7 mouse cellular contexts compared by ENCODE assay signal in the genomic region with DNA sequence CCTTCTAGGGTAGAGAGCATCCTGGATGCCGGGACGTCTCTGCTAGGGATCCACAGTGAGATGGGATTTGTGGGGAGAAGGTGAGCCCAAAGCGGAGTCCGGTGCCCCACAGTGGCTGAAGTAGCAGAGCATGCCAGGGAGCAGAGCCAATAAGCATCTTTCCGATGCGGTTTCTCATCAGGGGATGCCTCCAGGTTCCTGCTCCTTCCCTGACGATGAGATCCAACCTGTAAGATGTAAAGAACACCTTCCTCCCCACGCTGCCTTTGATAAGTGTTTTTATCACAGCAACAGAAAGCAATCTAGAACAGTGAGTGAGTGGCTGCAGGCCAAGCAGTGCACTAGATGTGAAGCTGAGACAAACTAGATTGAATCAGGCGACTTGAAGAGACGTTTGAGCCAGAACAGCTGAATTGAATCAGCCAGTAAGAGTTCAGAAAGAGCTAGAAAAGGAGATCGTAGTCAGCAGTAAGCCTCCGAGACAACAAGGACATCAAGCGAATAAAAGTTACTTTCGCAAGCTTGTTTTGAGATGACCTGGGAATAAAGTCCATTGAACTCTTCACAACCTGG. TPM values are rescaled to one million over a fixed set of nuclear protein-coding genes. Genes with fewer than 3 reads are reported as not detected.
DNase-seq lines count a peak whose midpoint lies in the region; ATAC-seq lines count a peak whose summit lies in the region.

No protein-coding gene starts in this region.

- ATAC-seq in intestine, embryonic 16.5 days: no peak; the same call in 1 of the 2 replicates
- ATAC-seq in midbrain, embryonic 11.5 days (ENCODE audit: low FRiP score): peak; percentile 7; the same call in 1 of the 2 replicates

- H3K9ac ChIP-seq in intestine, embryonic 16.5 days (ENCODE audit: low read depth, low read length): peak overlapping the region; percentile 93
- H3K9ac ChIP-seq in midbrain, embryonic 11.5 days (ENCODE audit: low read length): peak overlapping the region; percentile 90

- peak; percentile 5 for DNase-seq in thymus, postnatal 0 days (ENCODE audit: low spot score)
- no peak for DNase-seq in thymus, adult 18-20 months
- no peak for DNase-seq in midbrain, embryonic 11.5 days (ENCODE audit: low spot score, missing footprints)
- DNase-seq in frontal cortex, postnatal 25 days (ENCODE audit: low spot score in 2 of 2): no peak
- no peak for DNase-seq in spleen, postnatal 36 days (ENCODE audit: low spot score in 2 of 2)

- peak overlapping the region; percentile 79 for H3K4me2 ChIP-seq in intestine, embryonic 16.5 days (ENCODE audit: low read depth, low read length)
- H3K4me2 ChIP-seq in midbrain, embryonic 11.5 days: peak overlapping the region; percentile 88

- no peaks in the 10 kb centered on the region for H3K9me3 ChIP-seq in erythroblast, embryonic 14.5 days (ENCODE audit: control insufficient read depth, low read length)
- H3K9me3 ChIP-seq in intestine, embryonic 16.5 days (ENCODE audit: control insufficient read depth, low read length): no peaks in the 10 kb centered on the region
- H3K9me3 ChIP-seq in midbrain, embryonic 11.5 days (ENCODE audit: control insufficient read depth, low read length): no peaks in the 10 kb centered on the region

- H3K27me3 ChIP-seq in erythroblast, embryonic 14.5 days (ENCODE audit: control insufficient read depth): peaks cover 5% of the 10 kb centered on the region
- no peaks in the 10 kb centered on the region for H3K27me3 ChIP-seq in intestine, embryonic 16.5 days (replicated peaks; ENCODE audit: control insufficient read depth, insufficient read depth, low read length)
- H3K27me3 ChIP-seq in midbrain, embryonic 11.5 days (ENCODE audit: control insufficient read depth, insufficient read depth, low read length): no peaks in the 10 kb centered on the region

- WGBS in intestine, embryonic 16.5 days: 33% methylated on average over 14 of the region's 14 CpGs
- 46% methylated on average over 14 of the region's 14 CpGs for WGBS in midbrain, embryonic 11.5 days

- H3K4me3 ChIP-seq in erythroblast, embryonic 14.5 days (replicated peaks): peak overlapping the region; percentile 83
- peak overlapping the region; percentile 81 for H3K4me3 ChIP-seq in intestine, embryonic 16.5 days (ENCODE audit: low read length)
- H3K4me3 ChIP-seq in midbrain, embryonic 11.5 days (ENCODE audit: low read depth, low read length): peak overlapping the region; percentile 91

- peak overlapping the region; percentile 81 for H3K27ac ChIP-seq in intestine, embryonic 16.5 days (ENCODE audit: low read length)
- no peak overlapping the region for H3K27ac ChIP-seq in midbrain, embryonic 11.5 days (ENCODE audit: low read depth, low read length)

- peaks cover 44% of the 10 kb centered on the region for H3K4me1 ChIP-seq in erythroblast, embryonic 14.5 days (ENCODE audit: control insufficient read depth)
- peaks cover 18% of the 10 kb centered on the region for H3K4me1 ChIP-seq in intestine, embryonic 16.5 days (ENCODE audit: control insufficient read depth, insufficient read depth, low read length)
- peaks cover 14% of the 10 kb centered on the region for H3K4me1 ChIP-seq in midbrain, embryonic 11.5 days (ENCODE audit: control insufficient read depth, insufficient read depth, low read length)

- peaks cover 30% of the 10 kb centered on the region for H3K36me3 ChIP-seq in erythroblast, embryonic 14.5 days (ENCODE audit: control insufficient read depth)
- H3K36me3 ChIP-seq in intestine, embryonic 16.5 days (ENCODE audit: control insufficient read depth, insufficient read depth, low read length): peaks cover 3% of the 10 kb centered on the region; the same call in 1 of the 2 replicates
- H3K36me3 ChIP-seq in midbrain, embryonic 11.5 days (ENCODE audit: control insufficient read depth, insufficient read depth, low read length): peaks cover 4% of the 10 kb centered on the region; the same call in 1 of the 2 replicates

RNA-seq across cellular contexts. Expression of gene Fam207a, which starts 0.9 kb away (rescaled TPM):
- 47.5 and 51.5 TPM in 2 replicates for polyA plus RNA-seq in thymus, postnatal 0 days (2015; fragmentation: Nextera tagmentation; extraction: Ambion mirVana)
- polyA plus RNA-seq in erythroblast, embryonic 14.5 days (2012): 7.2 and 8.8 TPM in 2 replicates
- polyA plus RNA-seq in intestine, embryonic 16.5 days (2015; fragmentation: Nextera tagmentation; extraction: Ambion mirVana): 39.0 and 43.8 TPM in 2 replicates
- polyA plus RNA-seq in midbrain, embryonic 11.5 days (2014; fragmentation: Nextera tagmentation; extraction: Ambion mirVana): 38.7 and 42.2 TPM in 2 replicates

RNA-seq across cellular contexts. Expression of gene Itgb2, which starts 13.6 kb away (rescaled TPM):
- polyA plus RNA-seq in thymus, postnatal 0 days (2015; fragmentation: Nextera tagmentation; extraction: Ambion mirVana): 121 and 126 TPM in 2 replicates
- 0.14 and 0.23 TPM in 2 replicates for polyA plus RNA-seq in erythroblast, embryonic 14.5 days (2012)
- polyA plus RNA-seq in intestine, embryonic 16.5 days (2015; fragmentation: Nextera tagmentation; extraction: Ambion mirVana): 3.8 and 3.9 TPM in 2 replicates
- polyA plus RNA-seq in midbrain, embryonic 11.5 days (2014; fragmentation: Nextera tagmentation; extraction: Ambion mirVana): 0.57 and 0.59 TPM in 2 replicates

Comparison
In these comparisons a context has a peak if more than half of its experiments do, and no peak if none do; other contexts are left out.
1. RNA of gene Itgb2, which starts 13.6 kb away (polyA plus RNA-seq): 121 to 126 TPM in thymus, postnatal 0 days; 3.8 to 3.9 TPM in intestine, embryonic 16.5 days, 0.57 to 0.59 TPM in midbrain, embryonic 11.5 days and 0.14 to 0.23 TPM in erythroblast, embryonic 14.5 days; every median in the first group is over 10 times any median in the second.
2. Peak in every context shown above with its lines, with median percentiles within 50 percentile points of each other: H3K4me3 ChIP-seq.